Mouse (Mus musculus) cortical plate, adult 2 months (tissue): ENCODE results near the gene Nynrin. TPM values are rescaled to one million over a fixed set of nuclear protein-coding genes. Genes with fewer than 3 reads are reported as not detected.

ENCODE experiments used
- H3K27ac ChIP-seq: fragments of 200-500 bp; 2 replicates; pipeline ENCODE4 v1.5.1; 2012; ENCODE audit warnings: low read length, control low read depth, inconsistent platforms; ENCODE audit not compliant: insufficient read depth
- H3K4me1 ChIP-seq: fragments of 200-500 bp; 2 replicates; pipeline ENCODE4 v1.6.1; 2011; ENCODE audit warnings: low read length; ENCODE audit not compliant: control insufficient read depth, insufficient read depth
- H3K4me3 ChIP-seq: fragments of 200-500 bp; 2 replicates; pipeline ENCODE4 v1.5.1; 2011; ENCODE audit warnings: mild to moderate bottlenecking, low read length, control low read depth; ENCODE audit not compliant: insufficient read depth
- CTCF ChIP-seq: fragments of 200-500 bp; IDR thresholded peaks from 2 replicates; pipeline ENCODE4 v1.5.1; 2011; ENCODE audit warnings: mild to moderate bottlenecking, control low read depth, low read length; ENCODE audit not compliant: insufficient read depth; ENCODE audit errors: extremely low read depth
- POLR2A ChIP-seq: fragments of 200-500 bp; IDR thresholded peaks from 2 replicates; pipeline ENCODE4 v1.6.1; 2011; ENCODE audit warnings: mild to moderate bottlenecking, low read length, control low read depth; ENCODE audit not compliant: insufficient read depth; ENCODE audit errors: extremely low read depth
- polyA plus RNA-seq: library from polyadenylated mRNA; depleted of rRNA; stranded (reverse); fragments of >200 nt; gene quantifications from 2 replicates; pipeline ENCODE4 v1.2.3, GENCODE M21; 2012; rRNA removed

The Nynrin gene
- 2.6 and 2.8 TPM in 2 replicates for polyA plus RNA-seq

- peak within 1 kb of the TSS; percentile 48; the same call in 1 of the 2 replicates for H3K27ac ChIP-seq
- peak within 1 kb of the TSS; percentile 51 for H3K4me3 ChIP-seq
- no peak for TF ChIP-seq POLR2A
- no peak for TF ChIP-seq CTCF
- H3K4me1 ChIP-seq: no peaks in the 10 kb centered on the region; the same call in 1 of the 2 replicates
Observed at GRCm38 (mm10) chr14:55853621-55854285, at the start of gene Nynrin. TSS of gene Nynrin (plus strand) at chr14:55854010.

GRCm38 (mm10) chr14:55814885-55815284 lies 38.9 kb upstream of the Nynrin start:
- peak overlapping the region; percentile 28 for H3K4me3 ChIP-seq
- H3K27ac ChIP-seq: no peak overlapping the region
- TF ChIP-seq CTCF: no peak
- no peak for TF ChIP-seq POLR2A
- no peaks in the 10 kb centered on the region for H3K4me1 ChIP-seq

- Histone ChIP-seq H3K4me1 (no peaks in the 10 kb centered on the region), H3K4me3 (peak overlapping the region; percentile 28), H3K27ac (no peak overlapping the region)
- TF ChIP-seq CTCF (no peak), POLR2A (no peak)
Observed at GRCm38 (mm10) chr14:55815310-55815751, 38.5 kb upstream of the Nynrin start.

GRCm38 (mm10) chr14:55819845-55820405 lies 33.9 kb upstream of the Nynrin start:
- Histone ChIP-seq H3K27ac (no peak overlapping the region), H3K4me1 (no peaks in the 10 kb centered on the region), H3K4me3 (no peak overlapping the region)
- TF ChIP-seq CTCF (no peak), POLR2A (no peak)

- no peaks in the 10 kb centered on the region for H3K4me1 ChIP-seq
- H3K27ac ChIP-seq: no peak overlapping the region
- TF ChIP-seq POLR2A (no peak), CTCF (no peak)
- H3K4me3 ChIP-seq: no peak overlapping the region
Observed at GRCm38 (mm10) chr14:55820576-55820975, 33.2 kb upstream of the Nynrin start.

- TF ChIP-seq POLR2A (no peak), CTCF (peak; percentile 93)
Observed at GRCm38 (mm10) chr14:55822435-55822990, 31.3 kb upstream of the Nynrin start.

GRCm38 (mm10) chr14:55822991-55823762 lies 30.6 kb upstream of the Nynrin start, which contains the start of gene Nfatc4:
TSS of gene Nfatc4 (plus strand) at chr14:55823144.
- TF ChIP-seq CTCF: no peak
- TF ChIP-seq POLR2A: no peak
- Histone ChIP-seq H3K4me1 (no peaks in the 10 kb centered on the region), H3K27ac (no peak within 1 kb of the TSS), H3K4me3 (peak within 1 kb of the TSS; percentile 3; the same call in 1 of the 2 replicates)

More at GRCm38 (mm10) chr14:55822435-55822990, 31.3 kb upstream of the Nynrin start:
- Histone ChIP-seq H3K27ac (no peak overlapping the region), H3K4me3 (no peak overlapping the region), H3K4me1 (no peaks in the 10 kb centered on the region)

DNA sequence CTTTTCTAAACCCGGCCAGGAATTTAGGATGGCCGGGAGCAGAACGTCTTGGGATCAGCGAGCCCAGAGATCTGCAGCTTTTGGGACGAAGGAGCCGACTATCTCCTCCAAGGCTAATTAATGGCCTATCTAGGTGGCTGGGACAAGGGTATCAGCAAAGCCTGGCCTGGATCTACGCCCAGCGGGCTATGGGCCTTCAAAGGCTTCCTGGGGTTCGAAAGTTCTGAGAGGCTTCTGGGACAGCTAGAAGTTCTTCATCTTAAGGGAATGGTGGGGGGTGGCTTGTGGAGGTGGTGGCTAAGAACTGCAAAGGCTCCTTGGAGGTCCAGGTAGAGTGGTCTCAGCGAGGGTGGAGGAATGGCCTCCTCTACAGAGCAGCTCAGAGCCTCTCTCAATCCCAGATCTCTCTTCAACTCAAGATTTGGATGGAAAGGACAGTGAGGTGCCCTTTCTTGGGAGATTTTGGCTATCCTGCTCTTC lies 29.8 kb upstream of the Nynrin start:
- TF ChIP-seq CTCF: no peak
- no peak for TF ChIP-seq POLR2A
- peak overlapping the region; percentile 3; the same call in 1 of the 2 replicates for H3K4me3 ChIP-seq
- H3K27ac ChIP-seq: no peak overlapping the region
- no peaks in the 10 kb centered on the region for H3K4me1 ChIP-seq

DNA sequence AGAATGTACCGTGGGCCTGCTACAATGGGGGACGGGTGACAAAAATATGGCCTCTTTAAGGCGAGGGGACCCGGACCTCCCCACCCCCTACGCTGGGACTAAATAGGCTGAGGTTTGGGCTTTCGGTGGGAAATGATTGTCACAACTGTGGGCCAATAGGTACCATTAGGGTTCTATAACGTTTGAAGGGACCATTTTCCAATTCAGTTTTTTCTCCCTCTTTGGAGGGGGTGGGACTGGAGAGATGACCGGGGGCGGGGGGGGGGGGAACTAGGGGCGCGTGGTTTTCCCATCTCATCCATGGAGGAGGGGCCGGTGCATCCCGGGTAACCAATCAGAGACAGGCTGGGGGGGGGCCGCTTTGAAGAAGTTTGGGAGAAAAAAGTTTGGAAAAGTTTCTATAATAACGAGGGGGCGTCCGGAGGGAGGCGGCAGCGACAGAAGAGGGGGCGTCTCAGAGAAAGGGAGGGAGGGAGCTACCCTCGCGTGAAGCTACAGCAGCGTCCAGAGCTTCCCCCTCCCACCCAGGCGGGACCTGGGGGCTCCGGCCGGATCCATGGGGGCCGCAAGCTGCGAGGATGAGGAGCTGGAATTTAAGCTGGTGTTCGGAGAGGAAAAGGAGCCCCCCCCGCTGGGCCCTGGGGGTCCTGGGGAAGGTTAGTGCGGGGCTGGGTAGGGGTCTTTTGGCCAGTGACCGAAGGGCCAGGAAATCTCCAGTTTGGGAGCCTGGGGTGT lies 29.2 kb upstream of the Nynrin start:
- Histone ChIP-seq H3K4me3 (peak overlapping the region; percentile 12; the same call in 1 of the 2 replicates), H3K4me1 (no peaks in the 10 kb centered on the region), H3K27ac (no peak overlapping the region)
- TF ChIP-seq CTCF (no peak), POLR2A (no peak)
